In genomic region chr14:45463599-45463998, GRCm38 (mm10) we compare ENCODE assay signal across 8 mouse cellular contexts. TPM values are rescaled to one million over a fixed set of nuclear protein-coding genes. Genes with fewer than 3 reads are reported as not detected.
A peak's percentile ranks its signal among the peaks of the same experiment; 100 is the strongest.
DNase-seq lines count a peak whose midpoint lies in the region; ATAC-seq and TF ChIP-seq lines count a peak whose summit lies in the region.

No protein-coding gene starts in this region.

- peak; percentile 69 for ATAC-seq in intestine, postnatal 0 days
- ATAC-seq in stomach, embryonic 16.5 days (ENCODE audit: insufficient read depth, low FRiP score): peak; percentile 89

- peak overlapping the region; percentile 40 for H3K4me2 ChIP-seq in intestine, postnatal 0 days (replicated peaks; ENCODE audit: low read depth)
- H3K4me2 ChIP-seq in stomach, embryonic 16.5 days (ENCODE audit: low read depth, low read length): no peak overlapping the region

- no peaks in the 10 kb centered on the region for H3K9me3 ChIP-seq in intestine, postnatal 0 days (ENCODE audit: control insufficient read depth)
- H3K9me3 ChIP-seq in stomach, embryonic 16.5 days (replicated peaks; ENCODE audit: control insufficient read depth, low read length): no peaks in the 10 kb centered on the region

- H3K36me3 ChIP-seq in intestine, postnatal 0 days (ENCODE audit: control insufficient read depth, insufficient read depth): peaks cover 51% of the 10 kb centered on the region; the same call in 1 of the 2 replicates
- peaks cover 27% of the 10 kb centered on the region; the same call in 1 of the 2 replicates for H3K36me3 ChIP-seq in stomach, embryonic 16.5 days (ENCODE audit: control insufficient read depth, insufficient read depth, low read length)

- no peak for DNase-seq in layer of hippocampus, adult 2 months (ENCODE audit: low spot score in 2 of 2)
- no peak for DNase-seq in layer of hippocampus, postnatal 36 days
- DNase-seq in heart, adult 18-20 months: peak; percentile 69 to 80
- DNase-seq in lung, adult 2 months: peak; percentile 39
- DNase-seq in layer of hippocampus, postnatal 25 days (ENCODE audit: extremely low spot score in 1 of 2, low spot score in 1 of 2): no peak
- DNase-seq in thymus, postnatal 10 days (ENCODE audit: low spot score in 2 of 2): no peak

- H3K4me1 ChIP-seq in intestine, postnatal 0 days (replicated peaks; ENCODE audit: control insufficient read depth, insufficient read depth, low read length): peaks cover 6% of the 10 kb centered on the region
- H3K4me1 ChIP-seq in lung, adult 2 months (ENCODE audit: control insufficient read depth, insufficient read depth, low read length): peaks cover 14% of the 10 kb centered on the region
- H3K4me1 ChIP-seq in stomach, embryonic 16.5 days (ENCODE audit: control insufficient read depth, insufficient read depth, low read length): peaks cover 9% of the 10 kb centered on the region; the same call in 1 of the 2 replicates

- peak overlapping the region; percentile 51 for H3K27ac ChIP-seq in layer of hippocampus, adult 2 months
- peak overlapping the region; percentile 60; the same call in 1 of the 2 replicates for H3K27ac ChIP-seq in intestine, postnatal 0 days (ENCODE audit: low read depth, low read length)
- peak overlapping the region; percentile 75 for H3K27ac ChIP-seq in stomach, embryonic 16.5 days (ENCODE audit: low read length)

- no peaks in the 10 kb centered on the region for H3K27me3 ChIP-seq in intestine, postnatal 0 days (replicated peaks; ENCODE audit: control insufficient read depth, insufficient read depth, low read length)
- no peaks in the 10 kb centered on the region for H3K27me3 ChIP-seq in stomach, embryonic 16.5 days (ENCODE audit: control insufficient read depth, insufficient read depth, low read length)

- no peak overlapping the region for H3K4me3 ChIP-seq in layer of hippocampus, adult 2 months
- no peak overlapping the region for H3K4me3 ChIP-seq in intestine, postnatal 0 days (ENCODE audit: low read depth, low read length)
- H3K4me3 ChIP-seq in lung, adult 2 months (replicated peaks; ENCODE audit: extremely low read depth, low read depth, low read length): no peak overlapping the region
- H3K4me3 ChIP-seq in stomach, embryonic 16.5 days (replicated peaks; ENCODE audit: low read length): no peak overlapping the region

- 12% methylated on average over 10 of the region's 10 CpGs for WGBS in intestine, postnatal 0 days
- WGBS in lung, adult 2 months: 17% methylated on average over 10 of the region's 10 CpGs
- 9% methylated on average over 10 of the region's 10 CpGs for WGBS in stomach, embryonic 16.5 days

- TF ChIP-seq CTCF in layer of hippocampus, adult 2 months (conservative IDR thresholded peaks at IDR 0.05): no peak
- no peak for TF ChIP-seq CTCF in intestine, postnatal 0 days (IDR thresholded peaks at IDR 0.05; ENCODE audit: low read depth)
- TF ChIP-seq CTCF in lung, adult 2 months (IDR thresholded peaks at IDR 0.05; ENCODE audit: insufficient read depth, low read length): no peak

- no peak for TF ChIP-seq POLR2A in lung, adult 2 months (IDR thresholded peaks at IDR 0.05; ENCODE audit: borderline replicate concordance, extremely low read depth, low read depth, low read length)

- H3K9ac ChIP-seq in intestine, postnatal 0 days (ENCODE audit: low read depth, low read length): no peak overlapping the region
- H3K9ac ChIP-seq in stomach, embryonic 16.5 days (ENCODE audit: low read length): 0 out of 2 replicates have a peak overlapping the region, but pooled peaks have one; percentile 33

RNA-seq across cellular contexts. Expression of gene Gnpnat1, which starts 58.9 kb away (rescaled TPM):
- total RNA-seq in layer of hippocampus, adult 2 months (2021): 10 to 100 TPM; 18.4 to 19.3 TPM
- total RNA-seq in layer of hippocampus, postnatal 36 days (2021): 10 to 100 TPM; 18.9 to 19.2 TPM
- total RNA-seq in heart, adult 18-20 months (2021): 10 to 100 TPM; 13.4 to 15.2 TPM
- polyA plus RNA-seq in intestine, postnatal 0 days (2015; fragmentation: Nextera tagmentation; extraction: Ambion mirVana): 37.8 and 40.9 TPM in 2 replicates
- 3.2 and 3.7 TPM in 2 replicates for polyA plus RNA-seq in lung, adult 2 months (2012; rRNA removed)
- 45.5 and 55.1 TPM in 2 replicates for polyA plus RNA-seq in stomach, embryonic 16.5 days (2015; fragmentation: Nextera tagmentation; extraction: Ambion mirVana)
- total RNA-seq in layer of hippocampus, postnatal 25 days (2021): 10 to 100 TPM; 11.8 to 17.1 TPM

Comparison
In these comparisons a context has a peak if more than half of its experiments do, and no peak if none do; other contexts are left out.
1. DNase-seq: peak in heart, adult 18-20 months (2 of 2) and lung, adult 2 months (single experiment); none in layer of hippocampus, adult 2 months (0 of 2), layer of hippocampus, postnatal 36 days (0 of 2), layer of hippocampus, postnatal 25 days (0 of 2) and thymus, postnatal 10 days (0 of 2).
2. Peak in every context shown above with its lines, with median percentiles within 50 percentile points of each other: H3K27ac ChIP-seq.